Mouse (Mus musculus): Measurements from ENCODE around the gene Igfbp2. TPM values are rescaled to one million over a fixed set of nuclear protein-coding genes. Genes with fewer than 3 reads are reported as not detected.

Gene Igfbp2
- polyA plus RNA-seq, 1 experiment from 2014 or later: 446 TPM

DNA sequence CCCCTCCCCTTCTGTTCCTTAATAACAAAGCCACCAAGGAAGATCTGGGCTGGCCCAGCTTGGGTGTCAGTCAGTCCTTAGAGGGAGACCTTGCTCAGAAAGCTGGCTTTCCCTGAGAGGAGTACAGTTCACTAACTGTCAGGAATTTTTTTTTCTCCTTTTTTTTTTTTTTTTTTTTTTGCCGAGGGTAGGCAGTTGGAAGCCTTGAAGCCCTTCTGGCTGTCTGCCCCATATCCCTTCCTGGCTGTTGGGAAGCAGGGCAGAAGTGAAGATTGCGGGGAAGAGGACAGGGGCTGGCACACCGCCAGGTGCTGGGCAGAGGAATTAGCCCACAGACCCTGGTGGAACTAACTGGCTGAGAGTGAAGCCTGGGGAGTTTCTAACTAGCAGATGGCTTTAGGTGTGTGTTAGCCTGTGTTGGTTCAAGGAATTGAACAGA is 8.4 kb downstream of the Igfbp2 start:
- Histone ChIP-seq H3K27me3 (replicated peaks; ENCODE audit: control insufficient read depth, insufficient read depth, low read length) (no peaks in the 10 kb centered on the region), H3K4me2 (ENCODE audit: low read depth, low read length) (no peak overlapping the region), H3K9ac (ENCODE audit: low read depth, low read length) (no peak overlapping the region), H3K27ac (replicated peaks; ENCODE audit: low read depth, low read length) (peak overlapping the region; percentile 16; the same call in 1 of the 2 replicates), H3K4me1 (ENCODE audit: control insufficient read depth, insufficient read depth, low read length) (peaks cover 23% of the 10 kb centered on the region), H3K9me3 (ENCODE audit: control insufficient read depth, low read length) (0 out of 2 replicates have a peak, but pooled peaks cover 3% of the 10 kb centered on the region), H3K4me3 (ENCODE audit: low read depth, low read length) (no peak overlapping the region), H3K36me3 (ENCODE audit: control insufficient read depth, insufficient read depth, low read length) (peaks cover 14% of the 10 kb centered on the region)
- ATAC-seq (ENCODE audit: low read depth) (0 out of 2 replicates have a peak, but pooled peaks have one; percentile 12), DNase-seq (ENCODE audit: low spot score) (peak; percentile 53)
- WGBS: 30% methylated on average over 3 of the region's 3 CpGs

DNA sequence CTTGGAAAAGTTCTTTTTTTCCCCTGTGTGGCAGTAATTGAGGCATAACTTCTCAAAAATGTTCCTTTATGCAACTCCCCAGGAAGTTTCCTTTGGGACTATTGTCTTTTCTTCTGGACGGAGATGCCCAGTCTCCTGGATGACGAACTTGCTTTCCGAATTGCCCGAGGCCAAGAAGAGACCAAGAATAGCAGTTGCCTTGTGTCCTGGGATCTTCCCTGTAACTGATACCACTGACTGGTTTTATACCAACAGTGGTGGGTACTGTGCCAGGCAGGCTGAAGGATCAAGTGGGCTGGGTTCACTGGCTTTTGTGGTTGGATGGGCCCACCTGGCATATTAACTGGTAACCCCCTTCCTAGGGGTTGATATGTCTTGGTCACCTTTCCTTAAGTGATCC is 9.3 kb downstream of the Igfbp2 start:
- DNase-seq (ENCODE audit: low spot score) (no peak), ATAC-seq (ENCODE audit: low read depth) (no peak)
- Histone ChIP-seq H3K27ac (replicated peaks; ENCODE audit: low read depth, low read length) (no peak overlapping the region), H3K9ac (ENCODE audit: low read depth, low read length) (no peak overlapping the region), H3K4me2 (ENCODE audit: low read depth, low read length) (no peak overlapping the region), H3K4me1 (ENCODE audit: control insufficient read depth, insufficient read depth, low read length) (peaks cover 17% of the 10 kb centered on the region), H3K36me3 (ENCODE audit: control insufficient read depth, insufficient read depth, low read length) (peaks cover 14% of the 10 kb centered on the region), H3K4me3 (ENCODE audit: low read depth, low read length) (no peak overlapping the region), H3K27me3 (replicated peaks; ENCODE audit: control insufficient read depth, insufficient read depth, low read length) (no peaks in the 10 kb centered on the region), H3K9me3 (ENCODE audit: control insufficient read depth, low read length) (0 out of 2 replicates have a peak, but pooled peaks cover 3% of the 10 kb centered on the region)
- 68% methylated on average over 4 of the region's 4 CpGs for WGBS

DNA sequence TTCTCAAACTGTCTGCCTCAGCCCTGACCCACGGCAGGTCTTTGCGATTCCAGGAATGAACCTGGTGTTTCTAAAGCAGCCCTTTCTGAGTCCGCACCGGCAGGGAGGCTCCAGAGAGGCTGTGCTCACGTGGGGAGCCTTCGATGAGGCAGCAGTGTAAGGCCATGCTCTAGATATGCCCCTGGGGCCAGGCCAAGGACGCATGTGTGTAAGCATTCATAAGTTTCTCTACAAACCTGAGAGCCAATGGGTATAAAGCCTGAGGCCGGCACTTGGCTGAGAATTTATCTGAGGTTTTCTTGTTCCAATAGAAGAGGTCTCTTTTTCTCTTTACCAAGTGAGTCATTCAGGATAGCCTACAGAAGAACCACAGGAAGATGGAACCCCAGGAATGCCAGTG is 15.1 kb downstream of the Igfbp2 start:
- H3K4me3 ChIP-seq (ENCODE audit: low read depth, low read length): no peak overlapping the region
- no peaks in the 10 kb centered on the region for H3K9me3 ChIP-seq (ENCODE audit: control insufficient read depth, low read length)
- H3K9ac ChIP-seq (ENCODE audit: low read depth, low read length): no peak overlapping the region
- DNase-seq (ENCODE audit: low spot score) (no peak), ATAC-seq (ENCODE audit: low read depth) (0 out of 2 replicates have a peak, but pooled peaks have one; percentile 31)
- H3K4me1 ChIP-seq (ENCODE audit: control insufficient read depth, insufficient read depth, low read length): no peaks in the 10 kb centered on the region
- H3K36me3 ChIP-seq (ENCODE audit: control insufficient read depth, insufficient read depth, low read length): peaks cover 11% of the 10 kb centered on the region; the same call in 1 of the 2 replicates
- H3K27me3 ChIP-seq (replicated peaks; ENCODE audit: control insufficient read depth, insufficient read depth, low read length): no peaks in the 10 kb centered on the region
- H3K27ac ChIP-seq (replicated peaks; ENCODE audit: low read depth, low read length): no peak overlapping the region
- no peak overlapping the region for H3K4me2 ChIP-seq (ENCODE audit: low read depth, low read length)
- 42% methylated on average over 8 of the region's 8 CpGs for WGBS

DNA sequence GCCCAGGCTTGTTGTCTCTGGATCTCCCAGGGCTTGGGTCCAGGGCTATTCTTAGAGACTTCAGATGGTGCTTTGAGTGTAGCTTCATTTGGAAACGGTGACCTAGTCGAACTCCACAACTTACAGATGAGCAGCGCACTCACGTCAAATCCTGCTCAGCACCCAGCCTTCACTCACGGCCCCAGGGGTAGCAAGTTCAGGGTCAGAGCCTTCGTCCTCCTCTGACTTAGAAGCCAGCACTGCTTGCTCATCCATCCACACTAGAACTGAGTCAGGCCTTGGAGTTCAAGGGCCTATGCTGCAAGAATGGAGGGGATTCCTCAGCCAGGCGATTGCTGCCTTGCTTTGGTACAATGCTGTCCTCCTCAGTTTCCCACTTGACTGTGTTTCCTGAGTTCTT is 15.5 kb downstream of the Igfbp2 start:
- Histone ChIP-seq H3K36me3 (ENCODE audit: control insufficient read depth, insufficient read depth, low read length) (peaks cover 15% of the 10 kb centered on the region; the same call in 1 of the 2 replicates), H3K27me3 (replicated peaks; ENCODE audit: control insufficient read depth, insufficient read depth, low read length) (no peaks in the 10 kb centered on the region), H3K27ac (replicated peaks; ENCODE audit: low read depth, low read length) (no peak overlapping the region), H3K4me2 (ENCODE audit: low read depth, low read length) (no peak overlapping the region), H3K4me1 (ENCODE audit: control insufficient read depth, insufficient read depth, low read length) (no peaks in the 10 kb centered on the region), H3K9ac (ENCODE audit: low read depth, low read length) (no peak overlapping the region), H3K9me3 (ENCODE audit: control insufficient read depth, low read length) (no peaks in the 10 kb centered on the region), H3K4me3 (ENCODE audit: low read depth, low read length) (no peak overlapping the region)
- 84% methylated on average over 7 of the region's 7 CpGs for WGBS
- DNase-seq (ENCODE audit: low spot score) (no peak), ATAC-seq (ENCODE audit: low read depth) (no peak)

DNA sequence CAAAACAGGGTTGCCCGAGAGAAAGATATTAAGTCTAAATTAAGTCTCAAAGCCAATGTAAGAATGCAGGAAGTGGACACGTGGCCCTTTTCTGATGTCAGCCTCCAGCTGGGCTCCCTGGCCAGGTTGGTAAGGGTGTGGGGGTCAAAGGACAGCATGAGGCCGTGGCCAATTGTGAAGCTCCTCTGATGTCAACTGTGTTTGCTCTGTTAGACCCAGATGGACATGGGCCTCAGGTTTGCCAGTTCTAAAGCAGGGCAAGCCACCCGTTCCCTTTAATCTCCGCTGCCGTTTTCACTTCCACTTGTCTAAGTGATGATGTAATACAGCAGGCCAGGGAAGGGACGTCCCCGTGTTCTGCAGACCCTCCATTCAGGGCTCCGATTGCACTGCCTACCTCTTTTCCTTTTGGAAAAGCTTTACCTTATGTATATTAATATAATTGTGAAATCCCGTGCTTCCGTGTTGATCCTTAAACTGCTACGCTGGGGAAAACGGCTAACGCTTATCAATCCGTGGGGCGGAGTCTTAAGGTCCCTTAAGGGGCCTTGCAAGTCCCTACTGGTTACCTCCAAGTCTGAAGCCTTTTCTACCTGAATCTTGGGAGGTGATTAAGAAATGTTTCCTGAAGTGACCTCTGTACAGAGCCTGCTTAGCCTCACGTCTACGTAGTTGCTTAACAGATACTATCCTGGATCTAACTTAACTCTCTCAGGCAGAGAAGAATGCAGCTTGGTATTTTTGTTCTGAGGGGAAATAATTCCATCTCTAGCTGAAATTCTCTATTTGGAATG is 18.6 kb downstream of the Igfbp2 start:
- Histone ChIP-seq H3K4me3 (ENCODE audit: low read depth, low read length) (no peak overlapping the region), H3K4me2 (ENCODE audit: low read depth, low read length) (no peak overlapping the region), H3K9ac (ENCODE audit: low read depth, low read length) (no peak overlapping the region), H3K27me3 (replicated peaks; ENCODE audit: control insufficient read depth, insufficient read depth, low read length) (no peaks in the 10 kb centered on the region), H3K36me3 (ENCODE audit: control insufficient read depth, insufficient read depth, low read length) (peaks cover 15% of the 10 kb centered on the region; the same call in 1 of the 2 replicates), H3K4me1 (ENCODE audit: control insufficient read depth, insufficient read depth, low read length) (no peaks in the 10 kb centered on the region), H3K27ac (replicated peaks; ENCODE audit: low read depth, low read length) (no peak overlapping the region), H3K9me3 (ENCODE audit: control insufficient read depth, low read length) (no peaks in the 10 kb centered on the region)
- ATAC-seq (ENCODE audit: low read depth) (peak; percentile 20; the same call in 1 of the 2 replicates), DNase-seq (ENCODE audit: low spot score) (no peak)
- 78% methylated on average over 18 of the region's 18 CpGs for WGBS

DNA sequence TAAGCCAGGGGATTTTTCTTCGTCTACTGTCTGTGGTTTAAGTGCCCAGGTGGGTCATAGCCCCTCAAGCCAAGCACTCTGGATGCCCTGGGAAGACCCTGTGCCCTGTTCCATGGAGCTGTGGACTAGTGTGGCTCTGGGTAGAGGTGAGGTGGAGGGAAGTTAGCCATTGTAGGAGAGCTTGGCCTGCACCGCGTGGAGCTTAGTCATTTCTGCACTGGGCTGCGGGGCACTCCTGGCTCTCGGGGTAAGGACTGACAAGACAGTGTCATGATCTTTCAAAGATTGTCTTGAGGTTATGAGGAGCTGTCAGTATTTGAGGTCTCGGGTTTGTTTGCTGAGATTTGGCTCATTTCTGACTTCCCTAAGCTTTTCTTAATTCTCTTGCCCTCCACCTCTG is 20.4 kb downstream of the Igfbp2 start:
- Histone ChIP-seq H3K4me2 (ENCODE audit: low read depth, low read length) (no peak overlapping the region), H3K27ac (replicated peaks; ENCODE audit: low read depth, low read length) (no peak overlapping the region), H3K27me3 (replicated peaks; ENCODE audit: control insufficient read depth, insufficient read depth, low read length) (no peaks in the 10 kb centered on the region), H3K9ac (ENCODE audit: low read depth, low read length) (no peak overlapping the region), H3K36me3 (ENCODE audit: control insufficient read depth, insufficient read depth, low read length) (peaks cover 14% of the 10 kb centered on the region), H3K4me3 (ENCODE audit: low read depth, low read length) (no peak overlapping the region), H3K4me1 (ENCODE audit: control insufficient read depth, insufficient read depth, low read length) (no peaks in the 10 kb centered on the region), H3K9me3 (ENCODE audit: control insufficient read depth, low read length) (no peaks in the 10 kb centered on the region)
- ATAC-seq (ENCODE audit: low read depth) (no peak), DNase-seq (ENCODE audit: low spot score) (no peak)
- WGBS: 92% methylated on average over 6 of the region's 6 CpGs

DNA sequence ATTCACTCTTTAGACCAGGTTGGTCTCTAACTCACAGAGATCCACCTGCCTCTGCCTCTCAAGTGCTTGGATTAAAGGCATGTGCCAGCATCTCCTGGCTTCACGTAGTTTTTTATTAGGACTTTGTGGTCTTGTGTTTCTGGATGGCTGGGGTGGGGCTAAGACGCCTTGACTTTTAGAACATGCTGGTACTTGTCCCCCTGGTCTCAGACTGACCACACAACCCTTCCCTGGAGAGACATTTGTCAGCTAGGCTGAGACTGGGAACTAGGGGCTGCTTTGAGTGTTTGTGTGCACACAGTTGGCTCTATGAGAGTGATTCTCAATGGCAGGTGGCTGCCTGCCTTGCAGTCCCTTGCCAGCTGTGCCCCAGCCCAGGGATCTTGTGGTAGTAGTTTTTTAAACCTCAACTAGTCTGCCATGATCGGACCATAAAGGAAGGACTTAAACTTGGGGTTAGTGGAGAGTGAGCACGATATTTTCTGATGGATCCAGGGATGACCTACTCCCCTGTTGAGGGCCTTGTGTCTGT is 23.6 kb downstream of the Igfbp2 start:
- Histone ChIP-seq H3K27me3 (replicated peaks; ENCODE audit: control insufficient read depth, insufficient read depth, low read length) (no peaks in the 10 kb centered on the region), H3K4me2 (ENCODE audit: low read depth, low read length) (no peak overlapping the region), H3K36me3 (ENCODE audit: control insufficient read depth, insufficient read depth, low read length) (peaks cover 39% of the 10 kb centered on the region), H3K4me3 (ENCODE audit: low read depth, low read length) (no peak overlapping the region), H3K4me1 (ENCODE audit: control insufficient read depth, insufficient read depth, low read length) (no peaks in the 10 kb centered on the region), H3K9me3 (ENCODE audit: control insufficient read depth, low read length) (no peaks in the 10 kb centered on the region), H3K27ac (replicated peaks; ENCODE audit: low read depth, low read length) (no peak overlapping the region), H3K9ac (ENCODE audit: low read depth, low read length) (no peak overlapping the region)
- 85% methylated on average over 4 of the region's 4 CpGs for WGBS
- DNase-seq (ENCODE audit: low spot score) (no peak), ATAC-seq (ENCODE audit: low read depth) (no peak)

DNA sequence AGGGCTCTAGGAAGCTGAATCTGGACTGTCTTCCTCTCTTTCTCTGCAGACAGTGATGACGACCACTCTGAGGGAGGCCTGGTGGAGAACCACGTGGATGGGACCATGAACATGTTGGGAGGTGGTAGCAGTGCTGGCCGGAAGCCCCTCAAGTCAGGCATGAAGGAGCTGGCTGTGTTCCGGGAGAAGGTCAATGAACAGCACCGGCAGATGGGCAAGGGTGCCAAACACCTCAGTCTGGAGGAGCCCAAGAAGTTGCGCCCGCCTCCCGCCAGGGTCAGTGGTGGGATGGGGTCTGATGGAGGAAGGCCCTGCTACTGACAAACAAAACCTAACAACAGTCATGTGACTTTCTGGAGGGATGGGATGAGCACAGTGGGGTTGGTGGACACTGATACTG is 24.7 kb downstream of the Igfbp2 start:
- H3K4me1 ChIP-seq (ENCODE audit: control insufficient read depth, insufficient read depth, low read length): no peaks in the 10 kb centered on the region
- no peaks in the 10 kb centered on the region for H3K27me3 ChIP-seq (replicated peaks; ENCODE audit: control insufficient read depth, insufficient read depth, low read length)
- peaks cover 34% of the 10 kb centered on the region for H3K36me3 ChIP-seq (ENCODE audit: control insufficient read depth, insufficient read depth, low read length)
- no peaks in the 10 kb centered on the region for H3K9me3 ChIP-seq (ENCODE audit: control insufficient read depth, low read length)
- no peak overlapping the region for H3K4me3 ChIP-seq (ENCODE audit: low read depth, low read length)
- ATAC-seq (ENCODE audit: low read depth) (no peak), DNase-seq (ENCODE audit: low spot score) (no peak)
- H3K4me2 ChIP-seq (ENCODE audit: low read depth, low read length): no peak overlapping the region
- H3K27ac ChIP-seq (replicated peaks; ENCODE audit: low read depth, low read length): no peak overlapping the region
- H3K9ac ChIP-seq (ENCODE audit: low read depth, low read length): no peak overlapping the region
- WGBS: 89% methylated on average over 8 of the region's 8 CpGs

Measured in embryonic facial prominence, embryonic 14.5 days (tissue).